Mouse (Mus musculus) retina, embryonic 14.5 days (tissue): Measurements from ENCODE around the gene Bmp2k.

Source experiments
- DNase-seq: peaks from one replicate; pipeline ENCODE4 v3.0.0-alpha.2; 2015; ENCODE audit warnings: low spot score

Bmp2k gene

GRCm38 (mm10) chr5:97055511-97056068 lies 58.1 kb downstream of the Bmp2k start:
- peak; percentile 86 for DNase-seq

GRCm38 (mm10) chr5:97056359-97056758 lies 58.9 kb downstream of the Bmp2k start:
- DNase-seq = no peak

- DNase-seq = no peak
Observed at GRCm38 (mm10) chr5:97056791-97057450, 59.4 kb downstream of the Bmp2k start.

GRCm38 (mm10) chr5:97060864-97061263 lies 63.4 kb downstream of the Bmp2k start:
- no peak for DNase-seq

- DNase-seq = no peak
Observed at GRCm38 (mm10) chr5:97062041-97062440, 64.6 kb downstream of the Bmp2k start.

- no peak for DNase-seq
Observed at GRCm38 (mm10) chr5:97065746-97066145, 68.3 kb downstream of the Bmp2k start.

- no peak for DNase-seq
Observed at GRCm38 (mm10) chr5:97075476-97076151, 78.1 kb downstream of the Bmp2k start.

- DNase-seq = no peak
Observed at GRCm38 (mm10) chr5:97076167-97076566, 78.7 kb downstream of the Bmp2k start.

- peak; percentile 30 for DNase-seq
Observed at GRCm38 (mm10) chr5:97077676-97078075, 80.2 kb downstream of the Bmp2k start.

GRCm38 (mm10) chr5:97078641-97079040 lies 81.2 kb downstream of the Bmp2k start:
- no peak for DNase-seq

- no peak for DNase-seq
Observed at GRCm38 (mm10) chr5:97081481-97081880, 84.0 kb downstream of the Bmp2k start.

- no peak for DNase-seq
Observed at GRCm38 (mm10) chr5:97083701-97084100, 86.2 kb downstream of the Bmp2k start.

GRCm38 (mm10) chr5:97084541-97084940 lies 87.1 kb downstream of the Bmp2k start:
- DNase-seq = no peak

- no peak for DNase-seq
Observed at GRCm38 (mm10) chr5:97085071-97085470, 87.6 kb downstream of the Bmp2k start.

- DNase-seq = no peak
Observed at GRCm38 (mm10) chr5:97087030-97087630, 89.6 kb downstream of the Bmp2k start.

- no peak for DNase-seq
Observed at GRCm38 (mm10) chr5:97087746-97088145, 90.3 kb downstream of the Bmp2k start.

- no peak for DNase-seq
Observed at GRCm38 (mm10) chr5:97088231-97088630, 90.7 kb downstream of the Bmp2k start.

- no peak for DNase-seq
Observed at GRCm38 (mm10) chr5:97089426-97089825, 91.9 kb downstream of the Bmp2k start.

- no peak for DNase-seq
Observed at GRCm38 (mm10) chr5:97090034-97090784, 92.7 kb downstream of the Bmp2k start.

- DNase-seq = no peak
Observed at GRCm38 (mm10) chr5:97092970-97093369, 95.5 kb downstream of the Bmp2k start.

GRCm38 (mm10) chr5:97095335-97095734 lies 97.8 kb downstream of the Bmp2k start:
- no peak for DNase-seq

GRCm38 (mm10) chr5:97097631-97098041 lies 100.1 kb downstream of the Bmp2k start:
- DNase-seq = peak; percentile 25
